Comparison of ENCODE assay signal across 9 mouse cellular contexts in genomic region chr9:87740241-87740645, GRCm38 (mm10). TPM values are rescaled to one million over a fixed set of nuclear protein-coding genes. Genes with fewer than 3 reads are reported as not detected.
DNase-seq lines count a peak whose midpoint lies in the region; ATAC-seq lines count a peak whose summit lies in the region.
"Had no signal": no experiment of that assay in that cellular context is flagged by ENCODE, and none has a peak within 500 bp of the region (broad histone marks: within the 10 kb centered on the region; RNA-seq: fewer than 3 reads in every experiment).

No protein-coding gene starts in this region.

- peaks cover 8 to 22% of the 10 kb centered on the region in 2 experiments; a peak in 3 of 4 replicates for H3K4me1 ChIP-seq in heart, embryonic 14.5 days (ENCODE audit: control insufficient read depth in 2 of 2, insufficient read depth in 2 of 2, low read length in 2 of 2)
- H3K4me1 ChIP-seq in liver, embryonic 12.5 days: no peaks in the 10 kb centered on the region
- H3K4me1 ChIP-seq: liver, embryonic 15.5 days had no signal

- H3K4me2 ChIP-seq in heart, embryonic 14.5 days (ENCODE audit: low read length): peak overlapping the region; percentile 84
- H3K4me2 ChIP-seq in liver, embryonic 12.5 days: peak overlapping the region; percentile 11; the same call in 1 of the 2 replicates
- H3K4me2 ChIP-seq: liver, embryonic 15.5 days had no signal

- peaks cover 83% of the 10 kb centered on the region for H3K27me3 ChIP-seq in heart, embryonic 14.5 days (ENCODE audit: control insufficient read depth, insufficient read depth, low read length)
- H3K27me3 ChIP-seq in liver, embryonic 12.5 days (replicated peaks): peaks cover 79% of the 10 kb centered on the region

- no peaks in the 10 kb centered on the region for H3K9me3 ChIP-seq in heart, embryonic 14.5 days (ENCODE audit: control insufficient read depth, low read length)
- no peaks in the 10 kb centered on the region for H3K9me3 ChIP-seq in liver, embryonic 12.5 days (replicated peaks)
- H3K9me3 ChIP-seq: liver, embryonic 15.5 days had no signal

- peak; percentile 55 for DNase-seq in ES-CJ7 (ENCODE audit: low read depth, low spot score)
- peak; percentile 57 for DNase-seq in R1 (ENCODE audit: low read depth, low spot score)
- DNase-seq in ovary, adult 18-20 months (ENCODE audit: low spot score): no peak
- no peak for DNase-seq in gastrocnemius, postnatal 10 days
- DNase-seq in adipocyte (ENCODE audit: low spot score): no peak
- DNase-seq: right cerebral cortex, postnatal 25 days had no signal

- no peak overlapping the region; a peak in 1 of 4 replicates for H3K27ac ChIP-seq in heart, embryonic 14.5 days (replicated peaks in 1 of 2; ENCODE audit: control insufficient read depth in 1 of 2, insufficient read depth in 1 of 2, low read depth in 2 of 2, low read length in 2 of 2)
- no peak overlapping the region for H3K27ac ChIP-seq in liver, embryonic 12.5 days
- H3K27ac ChIP-seq: liver, embryonic 15.5 days had no signal

- 4% methylated on average over 20 of the region's 20 CpGs for WGBS in heart, embryonic 14.5 days
- WGBS in liver, embryonic 12.5 days (ENCODE audit: insufficient replicate concordance): 4% methylated on average over 20 of the region's 20 CpGs

- peak; percentile 58 for ATAC-seq in heart, embryonic 14.5 days (ENCODE audit: insufficient number of reproducible peaks, insufficient read depth, low FRiP score, low read depth)
- no peak for ATAC-seq in liver, embryonic 12.5 days

- H3K9ac ChIP-seq in heart, embryonic 14.5 days (ENCODE audit: low read length): peak overlapping the region; percentile 67; the same call in 1 of the 2 replicates
- no peak overlapping the region for H3K9ac ChIP-seq in liver, embryonic 12.5 days
- H3K9ac ChIP-seq: liver, embryonic 15.5 days had no signal

- no peaks in the 10 kb centered on the region for H3K36me3 ChIP-seq in heart, embryonic 14.5 days (ENCODE audit: control insufficient read depth, insufficient read depth, low read length)
- no peaks in the 10 kb centered on the region for H3K36me3 ChIP-seq in liver, embryonic 12.5 days
- H3K36me3 ChIP-seq: liver, embryonic 15.5 days had no signal

- H3K4me3 ChIP-seq in heart, embryonic 14.5 days (ENCODE audit: control insufficient read depth in 1 of 2, insufficient read depth in 1 of 2, low read depth in 1 of 2, low read length in 2 of 2): peak overlapping the region; percentile 42 to 46
- H3K4me3 ChIP-seq in liver, embryonic 12.5 days: no peak overlapping the region
- H3K4me3 ChIP-seq: liver, embryonic 15.5 days had no signal

RNA-seq across cellular contexts. Expression of gene Tbx18, which starts 9.2 kb away (rescaled TPM):
- polyA plus RNA-seq in heart, embryonic 14.5 days (2014; fragmentation: Nextera tagmentation; extraction: Ambion mirVana): 11.6 and 13.2 TPM in 2 replicates
- 0.30 and 0.38 TPM in 2 replicates for polyA plus RNA-seq in liver, embryonic 12.5 days (2016; fragmentation: Nextera tagmentation; extraction: Ambion mirVana)
- 1 to 10 TPM; 2.7 to 3.7 TPM for total RNA-seq in gastrocnemius, postnatal 10 days (2021)

Comparison
In these comparisons a context has a peak if more than half of its experiments do, and no peak if none do; other contexts are left out.
1. DNase-seq: peak in ES-CJ7 (single experiment) and R1 (single experiment); none in ovary, adult 18-20 months (single experiment), gastrocnemius, postnatal 10 days (single experiment) and adipocyte (single experiment).